Mouse (Mus musculus): ENCODE measurements at regions not wholly inside any gene's neighbourhood (a gene's known extent, or its start where the extent isn't known, plus 50 kb on each side); places are given as distances from the start of the nearest gene placed in this dataset.

DNA sequence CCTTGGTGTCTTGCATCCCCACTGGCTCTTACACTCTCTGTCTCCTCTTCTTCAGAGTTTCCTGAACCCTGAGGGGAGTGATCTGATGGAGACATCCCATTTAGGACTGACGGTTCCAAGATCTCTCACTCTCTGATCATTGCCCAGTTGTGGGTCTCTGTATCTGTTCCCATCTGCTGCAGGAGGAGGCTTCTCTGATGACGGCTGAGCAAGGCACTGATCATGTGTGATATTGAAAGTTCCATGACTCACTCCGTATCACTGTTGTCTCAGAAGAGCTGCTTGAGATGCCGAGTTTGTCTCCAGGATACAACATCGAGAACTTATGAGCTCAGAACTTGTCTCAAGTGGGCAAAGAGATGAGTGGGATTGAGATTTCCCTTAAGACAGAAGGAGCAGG is 178.7 kb upstream of the Cxcr4 start:
- TF ChIP-seq POLR2A (IDR thresholded peaks at IDR 0.05; ENCODE audit: extremely low read depth, insufficient read depth, low read length) (no peak), CTCF (IDR thresholded peaks at IDR 0.05; ENCODE audit: low read depth, low read length) (no peak)

All from liver, adult 2 months (tissue).